Comparison of ENCODE assay signal across 11 mouse cellular contexts in genomic region chr5:29772651-29773330, GRCm38 (mm10). TPM values are rescaled to one million over a fixed set of nuclear protein-coding genes. Genes with fewer than 3 reads are reported as not detected.
A peak's percentile ranks its signal among the peaks of the same experiment; 100 is the strongest.
DNase-seq lines count a peak whose midpoint lies in the region; TF ChIP-seq lines count a peak whose summit lies in the region.
"Had no signal": no experiment of that assay in that cellular context is flagged by ENCODE, and none has a peak within 500 bp of the region (broad histone marks: within the 10 kb centered on the region; RNA-seq: fewer than 3 reads in every experiment).

No protein-coding gene starts in this region.

- TF ChIP-seq POLR2A in kidney, adult 2 months (IDR thresholded peaks at IDR 0.05; ENCODE audit: low read depth, low read length): no peak

- peak; percentile 17 for DNase-seq in kidney, adult 2 months
- DNase-seq in kidney, adult 11 months: no peak
- DNase-seq in NIH3T3 (ENCODE audit: low read depth): peak; percentile 25
- peak; percentile 87 for DNase-seq in cerebellum, adult 9-11 months
- peak; percentile 49 for DNase-seq in layer of hippocampus, adult 9-11 months
- no peak for DNase-seq in natural killer cell, adult 2 months (ENCODE audit: low spot score in 2 of 2)
- DNase-seq in right cerebral cortex, postnatal 25 days: no peak
- no peak for DNase-seq in urinary bladder, postnatal 10 days (ENCODE audit: low spot score)
- DNase-seq: gastrocnemius, postnatal 25 days had no signal

- H3K4me1 ChIP-seq in kidney, adult 2 months (ENCODE audit: control insufficient read depth, insufficient read depth, low read length): peaks cover 6% of the 10 kb centered on the region; the same call in 1 of the 2 replicates

- no peak overlapping the region for H3K27ac ChIP-seq in kidney, adult 2 months (ENCODE audit: insufficient read depth, low read depth, low read length)

- TF ChIP-seq CTCF in kidney, adult 2 months (conservative IDR thresholded peaks at IDR 0.05; ENCODE audit: insufficient read depth, insufficient read length, low read depth, low read length): no peak

- no peak overlapping the region for H3K4me3 ChIP-seq in kidney, adult 2 months (ENCODE audit: insufficient read depth, low read depth, low read length)

- 33% methylated on average over 4 of the region's 4 CpGs for WGBS in kidney, adult 2 months

- no peaks in the 10 kb centered on the region for H3K27me3 ChIP-seq in kidney, adult 2 months (replicated peaks; ENCODE audit: control insufficient read depth, insufficient read depth, low read length)

- H3K36me3 ChIP-seq in kidney, adult 2 months (ENCODE audit: control insufficient read depth, insufficient read depth, low read length): peaks cover 5% of the 10 kb centered on the region; the same call in 1 of the 2 replicates

RNA-seq across cellular contexts. Expression of gene Gm5129, which starts 37.1 kb away (rescaled TPM):
- not detected in 2 replicates for polyA plus RNA-seq in kidney, adult 2 months (2012; rRNA removed)
- polyA plus RNA-seq: cortical plate, adult 2 months; midbrain, embryonic 11.5 days had no signal

RNA-seq across cellular contexts. Expression of gene Dnajb6, which starts 37.3 kb away (rescaled TPM):
- 49.8 and 58.7 TPM in 2 replicates for polyA plus RNA-seq in kidney, adult 2 months (2012; rRNA removed)

Comparison
In these comparisons a context has a peak if more than half of its experiments do, and no peak if none do; other contexts are left out.
1. DNase-seq: peak in kidney, adult 2 months (single experiment), NIH3T3 (single experiment), cerebellum, adult 9-11 months (single experiment) and layer of hippocampus, adult 9-11 months (single experiment); none in kidney, adult 11 months (single experiment), natural killer cell, adult 2 months (0 of 2), right cerebral cortex, postnatal 25 days (single experiment) and urinary bladder, postnatal 10 days (single experiment).